In genomic region chr1:106065679-106066078, GRCm38 (mm10) we compare ENCODE assay signal across 10 mouse cellular contexts.
A peak's percentile ranks its signal among the peaks of the same experiment; 100 is the strongest.
DNase-seq lines count a peak whose midpoint lies in the region; ATAC-seq lines count a peak whose summit lies in the region.
"Had no signal": no experiment of that assay in that cellular context is flagged by ENCODE, and none has a peak within 500 bp of the region (broad histone marks: within the 10 kb centered on the region; RNA-seq: fewer than 3 reads in every experiment).

No protein-coding gene starts in this region.

- 43% methylated on average over 7 of the region's 7 CpGs for WGBS in heart, embryonic 16.5 days
- 64% methylated on average over 7 of the region's 7 CpGs for WGBS in neural tube, embryonic 11.5 days

- no peak overlapping the region for H3K4me2 ChIP-seq in heart, embryonic 16.5 days (ENCODE audit: low read depth, low read length)
- no peak overlapping the region for H3K4me2 ChIP-seq in neural tube, embryonic 11.5 days (ENCODE audit: low read depth)

- H3K27ac ChIP-seq in heart, embryonic 16.5 days (ENCODE audit: low read length), result no peak overlapping the region
- 0 out of 2 replicates have a peak overlapping the region, but pooled peaks have one; percentile 1 for H3K27ac ChIP-seq in neural tube, embryonic 11.5 days (ENCODE audit: low read depth, low read length)
- H3K27ac ChIP-seq: hindbrain, postnatal 0 days had no signal

- H3K4me3 ChIP-seq in heart, embryonic 16.5 days (ENCODE audit: low read length), result no peak overlapping the region
- H3K4me3 ChIP-seq in neural tube, embryonic 11.5 days (ENCODE audit: low read depth, low read length), result no peak overlapping the region
- H3K4me3 ChIP-seq: megakaryocyte, embryonic 14.5 days had no signal

- H3K36me3 ChIP-seq in heart, embryonic 16.5 days (ENCODE audit: control insufficient read depth, insufficient read depth), result no peaks in the 10 kb centered on the region
- no peaks in the 10 kb centered on the region for H3K36me3 ChIP-seq in neural tube, embryonic 11.5 days (ENCODE audit: control insufficient read depth, insufficient read depth, low read length)

- H3K4me1 ChIP-seq in heart, embryonic 16.5 days (ENCODE audit: control insufficient read depth, insufficient read depth, low read length), result peaks cover 20% of the 10 kb centered on the region
- no peaks in the 10 kb centered on the region for H3K4me1 ChIP-seq in neural tube, embryonic 11.5 days (ENCODE audit: control insufficient read depth, insufficient read depth, low read length)

- H3K27me3 ChIP-seq in heart, embryonic 16.5 days (ENCODE audit: control insufficient read depth, insufficient read depth, low read length), result no peaks in the 10 kb centered on the region
- H3K27me3 ChIP-seq in neural tube, embryonic 11.5 days (ENCODE audit: control insufficient read depth, insufficient read depth, low read length), result no peaks in the 10 kb centered on the region

- DNase-seq in heart, postnatal 4 days, result no peak
- DNase-seq in neural tube, embryonic 11.5 days (ENCODE audit: low spot score), result no peak
- no peak for DNase-seq in neural tube, embryonic 10.5 days (ENCODE audit: extremely low spot score, low spot score)
- DNase-seq in lung, postnatal 10 days, result peak; percentile 72
- DNase-seq in spleen, postnatal 14 days (ENCODE audit: low spot score in 2 of 2), result no peak
- no peak for DNase-seq in layer of hippocampus, postnatal 14 days (ENCODE audit: low spot score in 2 of 2)
- DNase-seq: cerebellum, postnatal 10 days had no signal

- no peaks in the 10 kb centered on the region for H3K9me3 ChIP-seq in heart, embryonic 16.5 days (replicated peaks; ENCODE audit: control insufficient read depth, low read length)
- no peaks in the 10 kb centered on the region for H3K9me3 ChIP-seq in neural tube, embryonic 11.5 days (ENCODE audit: control insufficient read depth, low read length)
- H3K9me3 ChIP-seq: megakaryocyte, embryonic 14.5 days had no signal

- 0 out of 2 replicates have a peak, but pooled peaks have one; percentile 37 for ATAC-seq in heart, embryonic 16.5 days (replicated peaks; ENCODE audit: extremely low read depth, insufficient read depth, low FRiP score)
- ATAC-seq in neural tube, embryonic 11.5 days (ENCODE audit: insufficient read depth, low FRiP score, low TSS enrichment), result no peak
- ATAC-seq: hindbrain, postnatal 0 days had no signal

- H3K9ac ChIP-seq in heart, embryonic 16.5 days (ENCODE audit: low read length), result no peak overlapping the region
- H3K9ac ChIP-seq in neural tube, embryonic 11.5 days (ENCODE audit: low read length), result no peak overlapping the region
